In genomic region chr7:113258430-113258829, GRCm38 (mm10) we compare ENCODE assay signal across 12 mouse cellular contexts. TPM values are rescaled to one million over a fixed set of nuclear protein-coding genes. Genes with fewer than 3 reads are reported as not detected.
DNase-seq lines count a peak whose midpoint lies in the region; ATAC-seq and TF ChIP-seq lines count a peak whose summit lies in the region.
"Had no signal": no experiment of that assay in that cellular context is flagged by ENCODE, and none has a peak within 500 bp of the region (broad histone marks: within the 10 kb centered on the region; RNA-seq: fewer than 3 reads in every experiment).

No protein-coding gene starts in this region.

- WGBS in limb, embryonic 11.5 days: 69% methylated on average over 4 of the region's 4 CpGs
- 72% methylated on average over 4 of the region's 4 CpGs for WGBS in limb, embryonic 10.5 days
- 36% methylated on average over 4 of the region's 4 CpGs for WGBS in liver, embryonic 14.5 days (ENCODE audit: insufficient replicate concordance)

- H3K9ac ChIP-seq in limb, embryonic 11.5 days (ENCODE audit: low read length): no peak overlapping the region
- H3K9ac ChIP-seq in liver, embryonic 14.5 days (replicated peaks): no peak overlapping the region
- H3K9ac ChIP-seq: limb, embryonic 12.5 days had no signal

- H3K4me3 ChIP-seq in limb, embryonic 11.5 days (ENCODE audit: low read depth, low read length): no peak overlapping the region
- no peak overlapping the region for H3K4me3 ChIP-seq in limb, embryonic 10.5 days
- peak overlapping the region; percentile 74 for H3K4me3 ChIP-seq in G1E (ENCODE audit: low read depth, low read length)
- no peak overlapping the region for H3K4me3 ChIP-seq in liver, embryonic 14.5 days (ENCODE audit: insufficient read depth in 1 of 2, low read depth in 2 of 2, low read length in 2 of 2)
- H3K4me3 ChIP-seq: limb, embryonic 12.5 days; myocyte had no signal

- H3K27ac ChIP-seq in limb, embryonic 11.5 days (replicated peaks; ENCODE audit: low read depth, low read length): no peak overlapping the region
- H3K27ac ChIP-seq in limb, embryonic 10.5 days: no peak overlapping the region
- no peak overlapping the region for H3K27ac ChIP-seq in liver, embryonic 14.5 days
- H3K27ac ChIP-seq: limb, embryonic 12.5 days had no signal

- DNase-seq in adrenal gland, postnatal 14 days: peak; percentile 46
- DNase-seq in adrenal gland, postnatal 10 days: no peak
- peak; percentile 48 for DNase-seq in limb, embryonic 11.5 days (ENCODE audit: low spot score)
- no peak for DNase-seq in limb, embryonic 10.5 days (ENCODE audit: low spot score)
- peak; percentile 45 for DNase-seq in G1E (ENCODE audit: low spot score)
- DNase-seq in liver, embryonic 14.5 days (ENCODE audit: low read depth in 3 of 3, low spot score in 3 of 3): no peak
- no peak for DNase-seq in frontal cortex, postnatal 10 days (ENCODE audit: low spot score in 2 of 2)
- DNase-seq in gastrocnemius, postnatal 25 days: no peak
- DNase-seq: cerebellum, adult 8-10 months had no signal

- peak; percentile 25; the same call in 1 of the 2 replicates for TF ChIP-seq CTCF in G1E (IDR thresholded peaks at IDR 0.05; ENCODE audit: low read depth, low read length)
- peak; percentile 53 for TF ChIP-seq CTCF in liver, embryonic 14.5 days (IDR thresholded peaks at IDR 0.05; ENCODE audit: low read depth)

- no peaks in the 10 kb centered on the region for H3K36me3 ChIP-seq in limb, embryonic 11.5 days (ENCODE audit: control insufficient read depth, insufficient read depth, low read length)
- H3K36me3 ChIP-seq in limb, embryonic 10.5 days: no peaks in the 10 kb centered on the region
- H3K36me3 ChIP-seq in G1E (replicated peaks): peaks cover 52% of the 10 kb centered on the region
- no peaks in the 10 kb centered on the region for H3K36me3 ChIP-seq in liver, embryonic 14.5 days (replicated peaks; ENCODE audit: control insufficient read depth, insufficient read depth, low read depth)
- H3K36me3 ChIP-seq: limb, embryonic 12.5 days had no signal

- H3K9me3 ChIP-seq in limb, embryonic 11.5 days (ENCODE audit: control insufficient read depth, low read length): no peaks in the 10 kb centered on the region
- no peaks in the 10 kb centered on the region for H3K9me3 ChIP-seq in limb, embryonic 10.5 days (replicated peaks)
- no peaks in the 10 kb centered on the region for H3K9me3 ChIP-seq in G1E (replicated peaks)
- no peaks in the 10 kb centered on the region for H3K9me3 ChIP-seq in liver, embryonic 14.5 days (ENCODE audit: control insufficient read depth, low read length)
- H3K9me3 ChIP-seq: limb, embryonic 12.5 days had no signal

- no peaks in the 10 kb centered on the region for H3K27me3 ChIP-seq in limb, embryonic 11.5 days (ENCODE audit: control insufficient read depth, insufficient read depth, low read length)
- no peaks in the 10 kb centered on the region for H3K27me3 ChIP-seq in limb, embryonic 10.5 days (ENCODE audit: low read depth, poor library complexity, severe bottlenecking)
- no peaks in the 10 kb centered on the region for H3K27me3 ChIP-seq in G1E (ENCODE audit: insufficient read depth, low read length)
- no peaks in the 10 kb centered on the region for H3K27me3 ChIP-seq in liver, embryonic 14.5 days (ENCODE audit: control insufficient read depth, insufficient read depth, low read length)
- H3K27me3 ChIP-seq: limb, embryonic 12.5 days had no signal

- TF ChIP-seq EP300 in liver, embryonic 14.5 days (IDR thresholded peaks at IDR 0.05; ENCODE audit: low read depth): no peak

- H3K4me2 ChIP-seq in limb, embryonic 11.5 days (ENCODE audit: low read depth, severe bottlenecking): no peak overlapping the region
- H3K4me2 ChIP-seq in liver, embryonic 14.5 days (ENCODE audit: low read depth): no peak overlapping the region
- H3K4me2 ChIP-seq: limb, embryonic 12.5 days had no signal

- no peak for ATAC-seq in limb, embryonic 11.5 days (ENCODE audit: insufficient number of reproducible peaks, low FRiP score, low TSS enrichment, low read depth)
- no peak for ATAC-seq in G1E (ENCODE audit: extremely low read depth, insufficient number of reproducible peaks, low FRiP score, poor library complexity, severe bottlenecking)
- ATAC-seq in liver, embryonic 14.5 days (ENCODE audit: insufficient read depth): no peak
- ATAC-seq: inflammation-experienced regulatory T-cells, adult 6 months had no signal

- H3K4me1 ChIP-seq in limb, embryonic 11.5 days (ENCODE audit: control insufficient read depth, insufficient read depth, low read length): peaks cover 3% of the 10 kb centered on the region; the same call in 1 of the 2 replicates
- H3K4me1 ChIP-seq in limb, embryonic 10.5 days: peaks cover 20% of the 10 kb centered on the region
- H3K4me1 ChIP-seq in G1E (ENCODE audit: insufficient read depth, low read depth, low read length): peaks cover 72% of the 10 kb centered on the region
- H3K4me1 ChIP-seq in liver, embryonic 14.5 days (replicated peaks; ENCODE audit: control insufficient read depth in 2 of 2, insufficient read depth in 2 of 2, low read length in 1 of 2): peaks cover 0 to 3% of the 10 kb centered on the region in 2 experiments; a peak in 2 of 4 replicates

RNA-seq across cellular contexts. Expression of gene Arntl, which starts 51.2 kb away (rescaled TPM):
- 30.6 and 41.6 TPM in 2 replicates for total RNA-seq in adrenal gland, postnatal 14 days (2021)
- total RNA-seq in adrenal gland, postnatal 10 days (2021): 10 to 100 TPM; 22.9 to 25.7 TPM
- 8.6 and 9.0 TPM in 2 replicates for polyA plus RNA-seq in limb, embryonic 11.5 days (2014; fragmentation: Nextera tagmentation; extraction: Ambion mirVana)
- polyA plus RNA-seq in limb, embryonic 10.5 days (2016; fragmentation: Nextera tagmentation; extraction: Ambion mirVana): 8.0 and 9.6 TPM in 2 replicates
- 29.2 and 29.9 TPM in 2 replicates for total RNA-seq in G1E (2014; fragmentation: Nextera tagmentation)
- total RNA-seq in G1E (2017): 22.0 and 23.8 TPM in 2 replicates
- 3.0 and 4.6 TPM in 2 replicates for polyA plus RNA-seq in G1E (2012)
- polyA plus RNA-seq in liver, embryonic 14.5 days (2012; rRNA removed): 2.8 and 4.1 TPM in 2 replicates
- 4.6 and 5.1 TPM in 2 replicates for polyA plus RNA-seq in liver, embryonic 14.5 days (2014; fragmentation: Nextera tagmentation; extraction: Ambion mirVana)
- total RNA-seq in gastrocnemius, postnatal 25 days (2021): 10 to 100 TPM in 1 of 2 experiments, 1 to 10 TPM in 1; 4.6 to 29.3 TPM

Comparison
In these comparisons a context has a peak if more than half of its experiments do, and no peak if none do; other contexts are left out.
1. DNase-seq: peak in adrenal gland, postnatal 14 days (single experiment), limb, embryonic 11.5 days (single experiment) and G1E (single experiment); none in adrenal gland, postnatal 10 days (single experiment), limb, embryonic 10.5 days (single experiment), liver, embryonic 14.5 days (0 of 3), frontal cortex, postnatal 10 days (0 of 2) and gastrocnemius, postnatal 25 days (single experiment).